Mouse (Mus musculus): ENCODE measurements around the gene Clec18a. TPM values are rescaled to one million over a fixed set of nuclear protein-coding genes. Genes with fewer than 3 reads are reported as not detected.

Clec18a gene
- polyA plus RNA-seq, 1 experiment from 2014 or later: not detected

DNA sequence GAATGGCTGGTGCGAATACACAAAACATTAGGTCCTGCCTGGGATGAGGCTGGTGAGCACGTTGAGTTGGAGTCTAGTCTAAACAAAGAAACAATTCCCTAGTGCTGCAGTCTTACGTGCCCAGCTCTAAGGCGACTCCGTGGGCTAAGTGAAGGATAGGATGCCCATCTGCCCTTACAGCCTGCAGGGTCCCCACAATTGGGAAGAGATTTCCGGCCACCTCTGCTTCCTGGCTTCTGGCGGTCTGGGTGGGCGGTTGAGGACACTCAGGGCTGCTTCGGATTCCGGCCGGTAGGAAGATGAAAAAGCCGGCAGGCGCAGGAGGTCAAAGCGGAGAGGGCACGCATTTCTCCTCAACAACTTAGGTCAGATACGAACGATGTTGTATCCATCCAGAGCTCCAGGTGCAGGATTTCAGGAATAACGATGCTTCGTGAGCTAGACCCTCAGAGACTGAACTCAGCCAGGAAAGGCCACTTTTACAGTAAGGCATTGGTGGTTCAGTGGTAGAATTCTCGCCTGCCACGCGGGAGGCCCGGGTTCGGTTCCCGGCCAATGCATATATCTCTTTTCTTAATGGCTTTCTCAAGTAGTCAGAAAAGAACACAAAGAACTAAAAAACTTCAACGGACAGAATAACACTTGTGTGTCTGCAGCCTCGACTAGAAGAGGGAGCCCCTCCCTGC lies 30.0 kb downstream of the Clec18a start:
- H3K4me2 ChIP-seq (ENCODE audit: low read length): peak overlapping the region; percentile 70
- peaks cover 18% of the 10 kb centered on the region for H3K4me1 ChIP-seq (replicated peaks; ENCODE audit: control insufficient read depth, insufficient read depth, low read length)
- ATAC-seq (replicated peaks; ENCODE audit: low FRiP score, low TSS enrichment, low read depth): peak; percentile 91
- no peaks in the 10 kb centered on the region for H3K9me3 ChIP-seq (ENCODE audit: control insufficient read depth, low read length)
- 0 out of 2 replicates have a peak, but pooled peaks cover 3% of the 10 kb centered on the region for H3K27me3 ChIP-seq (replicated peaks; ENCODE audit: control insufficient read depth, insufficient read depth, low read length)
- H3K27ac ChIP-seq (ENCODE audit: low read depth): peak overlapping the region; percentile 47; the same call in 1 of the 2 replicates
- 0% methylated on average over 27 of the region's 27 CpGs for WGBS
- peak overlapping the region; percentile 55 for H3K9ac ChIP-seq (ENCODE audit: low read length)
- DNase-seq (ENCODE audit: low spot score): peak; percentile 100
- peaks cover 7% of the 10 kb centered on the region; the same call in 1 of the 2 replicates for H3K36me3 ChIP-seq (ENCODE audit: control insufficient read depth, insufficient read depth, low read length)
- peak overlapping the region; percentile 72 for H3K4me3 ChIP-seq (ENCODE audit: low read depth, low read length)

DNA sequence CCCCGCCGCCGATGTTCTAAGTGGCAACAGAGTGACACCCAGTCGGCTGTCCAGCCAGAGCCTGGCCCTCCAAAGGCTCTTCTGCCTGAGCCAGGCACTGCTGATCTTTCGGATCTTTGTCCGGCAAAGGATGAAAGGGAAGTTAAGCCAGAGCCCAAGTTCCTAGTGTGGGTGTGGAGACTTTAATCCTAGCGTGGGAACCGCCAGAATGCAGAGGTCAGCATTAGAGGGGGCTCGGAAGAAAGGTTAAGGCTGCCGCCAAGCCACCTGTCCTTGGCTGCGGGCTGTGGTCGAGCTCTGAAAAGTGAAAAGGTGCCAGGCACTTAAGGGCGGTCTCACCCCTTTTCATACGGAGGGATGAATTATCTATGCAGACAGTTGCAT lies 30.5 kb downstream of the Clec18a start:
- peak overlapping the region; percentile 70 for H3K4me2 ChIP-seq (ENCODE audit: low read length)
- ATAC-seq (replicated peaks; ENCODE audit: low FRiP score, low TSS enrichment, low read depth) (no peak), DNase-seq (ENCODE audit: low spot score) (no peak)
- no peaks in the 10 kb centered on the region for H3K9me3 ChIP-seq (ENCODE audit: control insufficient read depth, low read length)
- H3K4me3 ChIP-seq (ENCODE audit: low read depth, low read length): peak overlapping the region; percentile 72
- peak overlapping the region; percentile 55 for H3K9ac ChIP-seq (ENCODE audit: low read length)
- 0 out of 2 replicates have a peak, but pooled peaks cover 3% of the 10 kb centered on the region for H3K27me3 ChIP-seq (replicated peaks; ENCODE audit: control insufficient read depth, insufficient read depth, low read length)
- under 1% methylated on average over 14 of the region's 14 CpGs for WGBS
- H3K36me3 ChIP-seq (ENCODE audit: control insufficient read depth, insufficient read depth, low read length): peaks cover 7% of the 10 kb centered on the region; the same call in 1 of the 2 replicates
- H3K4me1 ChIP-seq (replicated peaks; ENCODE audit: control insufficient read depth, insufficient read depth, low read length): peaks cover 23% of the 10 kb centered on the region
- H3K27ac ChIP-seq (ENCODE audit: low read depth): no peak overlapping the region

DNA sequence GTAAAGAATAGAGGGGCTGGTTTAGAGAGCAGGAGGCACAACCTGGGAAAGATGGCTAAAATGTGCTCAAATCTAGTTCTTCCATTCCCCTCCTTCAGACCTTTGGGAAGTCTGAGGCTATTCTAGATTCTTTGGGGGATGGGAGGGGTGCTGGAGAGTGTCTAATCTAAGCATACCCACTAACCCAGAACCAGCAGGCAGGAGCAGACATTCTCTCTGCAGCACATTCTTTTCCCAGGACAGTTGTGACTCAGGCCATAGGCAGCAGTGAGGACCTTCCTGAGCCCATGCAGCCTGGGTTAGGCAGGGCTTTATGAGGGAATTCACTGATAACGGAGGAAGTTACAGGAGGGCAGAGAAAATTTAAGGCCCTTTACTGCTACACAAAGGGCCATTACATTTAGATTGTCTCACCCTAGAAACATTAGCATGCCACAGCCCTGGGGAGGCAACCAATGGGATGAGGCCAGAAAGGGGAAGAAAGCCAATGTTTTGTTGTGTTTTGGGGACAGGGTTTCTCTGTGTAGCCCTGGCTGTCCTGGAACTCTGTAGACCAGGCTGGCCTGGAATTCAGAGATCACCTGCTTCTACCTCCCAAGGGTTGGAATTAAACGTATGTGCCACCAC lies 33.2 kb downstream of the Clec18a start:
- Histone ChIP-seq H3K27me3 (replicated peaks; ENCODE audit: control insufficient read depth, insufficient read depth, low read length) (no peaks in the 10 kb centered on the region), H3K36me3 (ENCODE audit: control insufficient read depth, insufficient read depth, low read length) (peaks cover 25% of the 10 kb centered on the region), H3K4me3 (ENCODE audit: low read depth, low read length) (no peak overlapping the region), H3K9me3 (ENCODE audit: control insufficient read depth, low read length) (no peaks in the 10 kb centered on the region), H3K27ac (ENCODE audit: low read depth) (no peak overlapping the region), H3K9ac (ENCODE audit: low read length) (no peak overlapping the region), H3K4me1 (replicated peaks; ENCODE audit: control insufficient read depth, insufficient read depth, low read length) (peaks cover 23% of the 10 kb centered on the region), H3K4me2 (ENCODE audit: low read length) (no peak overlapping the region)
- ATAC-seq (replicated peaks; ENCODE audit: low FRiP score, low TSS enrichment, low read depth) (no peak), DNase-seq (ENCODE audit: low spot score) (no peak)
- WGBS: 75% methylated on average over 2 of the region's 2 CpGs

GRCm38 (mm10) chr8:111056691-111057293 lies 35.4 kb downstream of the Clec18a start:
- WGBS: under 1% methylated on average over 63 of the region's 63 CpGs
- peaks cover 48% of the 10 kb centered on the region for H3K36me3 ChIP-seq (ENCODE audit: control insufficient read depth, insufficient read depth, low read length)
- DNase-seq (ENCODE audit: low spot score) (peak; percentile 75), ATAC-seq (replicated peaks; ENCODE audit: low FRiP score, low TSS enrichment, low read depth) (peak; percentile 33)
- H3K4me1 ChIP-seq (replicated peaks; ENCODE audit: control insufficient read depth, insufficient read depth, low read length): peaks cover 20% of the 10 kb centered on the region
- H3K9me3 ChIP-seq (ENCODE audit: control insufficient read depth, low read length): no peaks in the 10 kb centered on the region
- peak overlapping the region; percentile 77 for H3K27ac ChIP-seq (ENCODE audit: low read depth)
- H3K27me3 ChIP-seq (replicated peaks; ENCODE audit: control insufficient read depth, insufficient read depth, low read length): no peaks in the 10 kb centered on the region
- H3K9ac ChIP-seq (ENCODE audit: low read length): peak overlapping the region; percentile 66
- peak overlapping the region; percentile 90 for H3K4me3 ChIP-seq (ENCODE audit: low read depth, low read length)
- peak overlapping the region; percentile 92 for H3K4me2 ChIP-seq (ENCODE audit: low read length)

DNA sequence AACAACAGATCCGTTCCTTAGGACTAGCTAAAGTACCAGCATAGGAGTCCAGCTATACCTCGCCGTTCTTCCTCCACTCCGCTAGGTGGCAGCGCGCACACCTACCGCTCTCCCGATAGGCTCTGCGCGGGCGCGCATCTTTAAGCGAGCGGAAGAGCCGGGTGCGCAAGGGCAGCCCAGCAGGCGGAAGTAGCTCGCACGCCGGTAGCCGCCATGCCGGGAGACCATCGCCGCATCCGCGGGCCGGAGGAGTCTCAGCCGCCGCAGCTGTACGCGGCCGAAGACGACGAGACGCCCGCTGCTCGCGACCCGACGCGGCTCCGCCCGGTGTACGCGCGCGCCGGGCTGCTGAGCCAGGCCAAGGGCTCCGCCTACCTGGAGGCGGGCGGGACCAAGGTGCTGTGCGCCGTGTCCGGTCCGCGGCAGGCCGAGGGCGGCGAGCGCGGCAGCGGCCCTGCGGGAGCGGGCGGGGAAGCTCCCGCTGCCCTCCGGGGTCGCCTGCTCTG lies 36.0 kb downstream of the Clec18a start, which contains the start of gene Exosc6:
Gene Exosc6 (plus strand): TSS at position 182 of the 506 bp plus-strand sequence.
- under 1% methylated on average over 68 of the region's 68 CpGs for whole genome bisulfite sequencing

DNA sequence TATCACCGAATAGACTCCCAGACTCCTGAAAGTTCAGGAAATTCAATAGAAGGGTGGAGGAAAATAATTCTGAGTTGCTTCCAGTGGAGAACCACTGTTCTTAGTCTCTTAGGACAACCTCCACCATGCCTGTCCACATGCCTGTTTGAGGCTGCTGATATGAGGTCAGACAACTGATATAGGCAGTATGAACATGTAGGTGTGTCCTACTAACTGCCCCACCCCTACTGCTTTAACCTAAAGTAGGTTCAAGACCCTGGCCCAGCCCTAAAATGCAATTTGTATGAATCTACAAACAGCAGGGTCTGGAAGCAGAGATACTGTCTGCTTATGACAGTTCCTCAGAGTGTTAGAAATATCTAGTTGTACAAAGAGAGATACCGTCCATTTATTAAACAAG lies 36.6 kb downstream of the Clec18a start:
- H3K4me2 ChIP-seq (ENCODE audit: low read length): no peak overlapping the region; the same call in 1 of the 2 replicates
- WGBS: 77% methylated on average over 2 of the region's 2 CpGs
- peaks cover 13% of the 10 kb centered on the region for H3K4me1 ChIP-seq (replicated peaks; ENCODE audit: control insufficient read depth, insufficient read depth, low read length)
- H3K9me3 ChIP-seq (ENCODE audit: control insufficient read depth, low read length): no peaks in the 10 kb centered on the region
- H3K27me3 ChIP-seq (replicated peaks; ENCODE audit: control insufficient read depth, insufficient read depth, low read length): no peaks in the 10 kb centered on the region
- ATAC-seq (replicated peaks; ENCODE audit: low FRiP score, low TSS enrichment, low read depth) (0 out of 2 replicates have a peak, but pooled peaks have one; percentile 7), DNase-seq (ENCODE audit: low spot score) (no peak)
- H3K9ac ChIP-seq (ENCODE audit: low read length): no peak overlapping the region
- peak overlapping the region; percentile 90; the same call in 1 of the 2 replicates for H3K4me3 ChIP-seq (ENCODE audit: low read depth, low read length)
- H3K27ac ChIP-seq (ENCODE audit: low read depth): no peak overlapping the region
- H3K36me3 ChIP-seq (ENCODE audit: control insufficient read depth, insufficient read depth, low read length): peaks cover 59% of the 10 kb centered on the region

More for the DNA sequence above, 36.0 kb downstream of the Clec18a start, which contains the start of gene Exosc6:
- Histone ChIP-seq H3K4me2 (ENCODE audit: low read length) (peak within 1 kb of the TSS; percentile 92), H3K27me3 (replicated peaks; ENCODE audit: control insufficient read depth, insufficient read depth, low read length) (no peaks in the 10 kb centered on the region), H3K9ac (ENCODE audit: low read length) (peak within 1 kb of the TSS; percentile 66), H3K4me1 (replicated peaks; ENCODE audit: control insufficient read depth, insufficient read depth, low read length) (peaks cover 18% of the 10 kb centered on the region), H3K9me3 (ENCODE audit: control insufficient read depth, low read length) (no peaks in the 10 kb centered on the region), H3K4me3 (ENCODE audit: low read depth, low read length) (peak within 1 kb of the TSS; percentile 90), H3K36me3 (ENCODE audit: control insufficient read depth, insufficient read depth, low read length) (peaks cover 54% of the 10 kb centered on the region), H3K27ac (ENCODE audit: low read depth) (peak within 1 kb of the TSS; percentile 77)
- DNase-seq (ENCODE audit: low spot score) (peak; percentile 90), ATAC-seq (replicated peaks; ENCODE audit: low FRiP score, low TSS enrichment, low read depth) (peak; percentile 95)

GRCm38 (mm10) chr8:111055031-111055634 lies 37.1 kb downstream of the Clec18a start:
- DNase-seq (ENCODE audit: low spot score) (no peak), ATAC-seq (replicated peaks; ENCODE audit: low FRiP score, low TSS enrichment, low read depth) (no peak)
- Histone ChIP-seq H3K27me3 (replicated peaks; ENCODE audit: control insufficient read depth, insufficient read depth, low read length) (no peaks in the 10 kb centered on the region), H3K27ac (ENCODE audit: low read depth) (no peak overlapping the region), H3K9ac (ENCODE audit: low read length) (no peak overlapping the region), H3K9me3 (ENCODE audit: control insufficient read depth, low read length) (no peaks in the 10 kb centered on the region), H3K36me3 (ENCODE audit: control insufficient read depth, insufficient read depth, low read length) (peaks cover 65% of the 10 kb centered on the region), H3K4me3 (ENCODE audit: low read depth, low read length) (no peak overlapping the region), H3K4me1 (replicated peaks; ENCODE audit: control insufficient read depth, insufficient read depth, low read length) (peaks cover 13% of the 10 kb centered on the region), H3K4me2 (ENCODE audit: low read length) (no peak overlapping the region)
- WGBS: 91% methylated on average over 17 of the region's 17 CpGs
